Mouse (Mus musculus): Measurements from ENCODE around the gene Abhd12b.

DNA sequence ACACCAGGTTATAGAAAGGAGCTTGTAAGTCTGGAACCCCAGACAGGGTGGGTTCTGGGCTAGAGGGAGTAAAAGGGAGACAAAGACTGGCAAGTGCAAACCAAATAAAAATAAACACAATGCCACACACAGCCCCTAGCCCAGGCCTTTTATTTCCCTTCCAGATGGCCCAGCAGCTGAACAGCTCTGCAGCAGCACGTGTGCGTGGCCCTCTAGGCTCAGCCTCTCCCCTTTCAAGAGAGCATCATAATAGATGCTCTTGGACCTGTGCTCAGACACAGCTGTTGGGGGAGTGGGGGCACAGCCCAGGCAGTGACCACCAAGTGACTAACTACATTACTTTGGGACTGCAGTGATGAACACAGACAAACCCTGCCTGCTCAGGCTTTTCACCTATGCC lies 45.8 kb upstream of the Abhd12b start:
- TF ChIP-seq CTCF (conservative IDR thresholded peaks at IDR 0.05 in 1 of 2, IDR thresholded peaks at IDR 0.05 in 1 of 2; ENCODE audit: low read depth in 2 of 2, low read length in 2 of 2) (no peak), GABPA (IDR thresholded peaks at IDR 0.05; ENCODE audit: insufficient replicate concordance, low read depth, low read length) (no peak), MAZ (IDR thresholded peaks at IDR 0.05; ENCODE audit: low read depth, low read length) (no peak), SMC3 (IDR thresholded peaks at IDR 0.05; ENCODE audit: low read depth, low read length) (no peak)

Data from CH12.LX (cell line).